Mouse (Mus musculus): Measurements from ENCODE around the gene Exoc4. TPM values are rescaled to one million over a fixed set of nuclear protein-coding genes. Genes with fewer than 3 reads are reported as not detected.

The Exoc4 gene
- polyA plus RNA-seq, 1 experiment from 2014 or later = 9.5 TPM

DNA sequence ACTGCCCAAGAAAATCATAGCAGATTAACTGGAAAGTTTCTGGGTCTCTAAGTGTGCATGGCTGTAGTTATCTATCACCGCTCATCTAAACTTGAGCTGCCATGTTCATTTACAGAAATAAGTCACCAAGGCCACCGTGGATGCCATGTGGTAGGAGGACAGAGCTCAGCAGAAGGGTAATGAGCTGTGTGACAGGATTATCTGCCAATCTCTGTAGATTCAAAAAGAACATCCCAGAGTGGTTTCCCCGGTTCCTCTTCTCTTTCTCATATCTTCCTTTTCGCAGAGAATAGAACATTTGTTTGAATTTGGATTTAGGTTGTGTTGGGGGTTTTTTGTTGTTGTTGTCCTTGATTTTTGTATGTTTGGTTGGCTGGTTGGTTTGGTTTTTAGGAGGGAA, 676.0 kb downstream of the Exoc4 start:
- Histone ChIP-seq H3K4me1 (replicated peaks; ENCODE audit: control insufficient read depth, insufficient read depth) (no peaks in the 10 kb centered on the region), H3K27me3 (ENCODE audit: control insufficient read depth, insufficient read depth, low read length) (no peaks in the 10 kb centered on the region), H3K4me2 (replicated peaks; ENCODE audit: low read depth) (no peak overlapping the region), H3K4me3 (ENCODE audit: low read depth, low read length) (no peak overlapping the region), H3K9me3 (ENCODE audit: control insufficient read depth, low read length) (no peaks in the 10 kb centered on the region), H3K27ac (replicated peaks) (no peak overlapping the region), H3K36me3 (ENCODE audit: control insufficient read depth, insufficient read depth, low read length) (no peaks in the 10 kb centered on the region), H3K9ac (ENCODE audit: low read length) (no peak overlapping the region)
- DNase-seq (ENCODE audit: low spot score) (no peak), ATAC-seq (ENCODE audit: low FRiP score, low TSS enrichment) (no peak)
- WGBS = 87% methylated on average over 4 of the region's 4 CpGs
- TF ChIP-seq EP300 (optimal IDR thresholded peaks at IDR 0.05) (no peak), CTCF (IDR thresholded peaks at IDR 0.05; ENCODE audit: low read depth) (no peak)

DNA sequence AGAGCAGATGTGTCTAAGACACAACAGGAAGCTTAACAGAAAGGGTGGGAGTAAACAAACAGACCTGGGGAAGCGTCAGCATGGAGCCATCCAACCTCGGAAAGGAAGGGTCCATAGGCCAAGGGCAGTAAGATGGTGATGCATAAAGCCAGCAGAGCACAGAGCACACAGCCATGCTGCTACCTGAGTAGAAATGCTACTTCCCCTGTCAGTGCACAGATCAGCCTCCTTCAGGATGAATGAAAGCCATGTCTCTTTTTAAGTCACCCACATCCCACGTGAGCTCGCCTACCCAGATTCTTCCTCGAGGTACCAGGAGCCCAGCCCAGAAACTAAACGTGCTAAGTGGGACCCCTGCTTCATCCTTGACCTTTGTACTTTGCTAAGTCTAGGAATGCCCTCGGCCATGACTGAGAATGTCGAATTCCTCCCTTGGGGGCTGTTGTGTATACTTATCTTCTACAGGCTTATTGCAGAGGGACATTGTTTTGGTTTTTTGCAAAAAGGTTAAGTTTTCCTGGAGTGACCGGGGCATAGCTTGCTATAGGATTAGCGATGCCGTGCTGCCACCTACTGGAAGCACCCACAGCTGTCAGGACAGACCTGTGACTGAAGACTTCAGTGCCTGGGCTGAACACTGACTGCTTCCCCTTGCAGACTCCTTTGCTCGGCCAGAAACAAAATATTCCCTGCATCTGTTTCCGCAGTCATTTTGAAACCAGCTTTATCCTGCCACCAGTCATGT, 680.6 kb downstream of the Exoc4 start:
- H3K9ac ChIP-seq (ENCODE audit: low read length) = no peak overlapping the region
- no peaks in the 10 kb centered on the region for H3K9me3 ChIP-seq (ENCODE audit: control insufficient read depth, low read length)
- H3K4me2 ChIP-seq (replicated peaks; ENCODE audit: low read depth) = no peak overlapping the region
- no peak overlapping the region for H3K4me3 ChIP-seq (ENCODE audit: low read depth, low read length)
- H3K27me3 ChIP-seq (ENCODE audit: control insufficient read depth, insufficient read depth, low read length) = no peaks in the 10 kb centered on the region
- H3K4me1 ChIP-seq (replicated peaks; ENCODE audit: control insufficient read depth, insufficient read depth) = no peaks in the 10 kb centered on the region
- WGBS = 13% methylated on average over 13 of the region's 13 CpGs
- H3K36me3 ChIP-seq (ENCODE audit: control insufficient read depth, insufficient read depth, low read length) = no peaks in the 10 kb centered on the region
- peak; percentile 84 for DNase-seq (ENCODE audit: low spot score)
- peak; percentile 82 for ATAC-seq (ENCODE audit: low FRiP score, low TSS enrichment)
- H3K27ac ChIP-seq (replicated peaks) = no peak overlapping the region
- TF ChIP-seq EP300 (optimal IDR thresholded peaks at IDR 0.05) = no peak
- TF ChIP-seq CTCF (IDR thresholded peaks at IDR 0.05; ENCODE audit: low read depth) = peak; percentile 92

DNA sequence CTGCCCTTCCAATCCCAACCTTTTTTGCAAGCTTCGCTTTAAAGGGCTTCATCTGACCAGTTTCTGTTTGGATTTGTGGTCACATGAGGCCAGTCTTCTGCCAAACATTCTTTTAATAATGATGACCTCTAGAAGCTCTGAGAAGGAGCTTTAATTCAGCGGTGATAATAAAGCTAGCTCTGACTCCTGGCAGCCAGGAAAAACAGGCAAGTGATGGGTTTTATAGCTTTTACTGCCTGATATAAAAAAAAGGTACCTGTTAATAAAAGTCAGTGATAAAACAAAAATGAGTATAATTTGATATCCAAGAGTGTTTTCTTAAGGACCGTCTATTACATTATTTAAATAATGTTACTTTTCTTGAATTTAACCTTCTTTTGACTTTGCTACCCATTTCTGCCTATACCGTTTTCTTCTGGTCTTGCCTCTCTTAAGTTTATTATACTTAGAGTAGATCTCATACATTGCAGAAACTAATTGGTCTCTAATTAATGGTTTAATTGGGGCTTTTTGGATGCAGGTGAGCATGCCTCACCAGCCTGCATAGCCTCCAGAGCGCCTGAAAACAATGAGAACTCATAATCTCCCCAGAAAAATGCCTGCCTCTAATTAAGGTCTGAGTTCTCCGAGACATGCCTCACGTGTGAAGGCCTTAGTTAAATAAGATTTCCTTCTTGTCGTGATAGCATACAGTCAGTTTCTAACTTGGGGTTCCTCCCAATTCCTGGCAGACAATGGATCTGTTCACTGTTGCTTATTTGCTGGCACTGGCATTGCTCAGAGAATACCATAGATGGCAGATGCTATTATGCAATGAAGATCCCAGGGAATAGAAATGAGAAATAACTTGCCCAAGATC, 681.4 kb downstream of the Exoc4 start:
- no peaks in the 10 kb centered on the region for H3K36me3 ChIP-seq (ENCODE audit: control insufficient read depth, insufficient read depth, low read length)
- DNase-seq (ENCODE audit: low spot score) = no peak
- H3K27ac ChIP-seq (replicated peaks) = no peak overlapping the region
- H3K4me3 ChIP-seq (ENCODE audit: low read depth, low read length) = no peak overlapping the region
- H3K9me3 ChIP-seq (ENCODE audit: control insufficient read depth, low read length) = no peaks in the 10 kb centered on the region
- no peak for TF ChIP-seq CTCF (IDR thresholded peaks at IDR 0.05; ENCODE audit: low read depth)
- no peak for TF ChIP-seq EP300 (optimal IDR thresholded peaks at IDR 0.05)
- ATAC-seq (ENCODE audit: low FRiP score, low TSS enrichment) = no peak
- 71% methylated on average over 8 of the region's 8 CpGs for WGBS
- H3K4me2 ChIP-seq (replicated peaks; ENCODE audit: low read depth) = no peak overlapping the region
- H3K4me1 ChIP-seq (replicated peaks; ENCODE audit: control insufficient read depth, insufficient read depth) = no peaks in the 10 kb centered on the region
- no peak overlapping the region for H3K9ac ChIP-seq (ENCODE audit: low read length)
- H3K27me3 ChIP-seq (ENCODE audit: control insufficient read depth, insufficient read depth, low read length) = no peaks in the 10 kb centered on the region

DNA sequence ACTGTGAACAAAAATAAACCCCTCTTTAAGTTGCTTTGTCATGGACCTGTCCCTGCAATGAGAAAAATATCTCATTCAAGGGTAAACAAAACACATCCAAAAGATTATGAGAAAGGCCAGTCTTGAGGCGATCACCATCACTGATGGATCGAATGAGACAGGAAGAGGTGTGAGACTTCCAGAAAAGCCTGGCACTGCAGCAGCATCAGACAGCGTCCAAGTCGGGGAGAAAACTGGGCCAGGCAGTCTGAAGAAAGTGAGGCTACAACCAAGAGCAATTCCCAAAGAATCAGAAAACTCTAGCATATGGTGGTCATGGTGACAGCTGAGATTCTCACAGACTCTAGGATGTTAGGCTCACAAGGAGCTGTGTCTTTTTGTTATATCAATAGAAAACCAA, 689.0 kb downstream of the Exoc4 start:
- WGBS = 92% methylated on average over 4 of the region's 4 CpGs

DNA sequence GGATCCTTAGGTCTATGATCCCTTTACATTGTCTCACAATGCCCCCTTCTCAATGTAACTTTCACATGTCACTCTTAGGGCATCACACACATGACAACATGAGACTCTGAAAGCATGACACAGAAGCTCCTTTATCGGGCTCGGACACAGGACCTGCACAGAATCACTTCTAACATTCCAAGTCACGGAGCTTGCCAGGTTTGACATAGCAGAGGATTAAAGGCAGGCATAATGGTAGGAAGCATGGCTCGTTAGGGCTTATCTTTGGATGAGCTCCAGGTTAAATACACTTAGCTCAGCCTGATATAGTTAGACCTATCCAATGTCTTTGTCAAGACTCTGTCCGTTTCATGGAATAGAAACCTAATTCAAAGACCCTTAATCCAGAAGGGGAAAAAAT, 690.3 kb downstream of the Exoc4 start:
- TF ChIP-seq EP300 (optimal IDR thresholded peaks at IDR 0.05) (no peak), CTCF (IDR thresholded peaks at IDR 0.05; ENCODE audit: low read depth) (no peak)
- no peak overlapping the region for H3K27ac ChIP-seq (replicated peaks)
- 39% methylated on average over 5 of the region's 5 CpGs for WGBS
- H3K9me3 ChIP-seq (ENCODE audit: control insufficient read depth, low read length) = no peaks in the 10 kb centered on the region
- no peak overlapping the region for H3K4me2 ChIP-seq (replicated peaks; ENCODE audit: low read depth)
- H3K36me3 ChIP-seq (ENCODE audit: control insufficient read depth, insufficient read depth, low read length) = no peaks in the 10 kb centered on the region
- H3K4me1 ChIP-seq (replicated peaks; ENCODE audit: control insufficient read depth, insufficient read depth) = no peaks in the 10 kb centered on the region
- H3K27me3 ChIP-seq (ENCODE audit: control insufficient read depth, insufficient read depth, low read length) = no peaks in the 10 kb centered on the region
- DNase-seq (ENCODE audit: low spot score) (no peak), ATAC-seq (ENCODE audit: low FRiP score, low TSS enrichment) (no peak)
- no peak overlapping the region for H3K9ac ChIP-seq (ENCODE audit: low read length)
- no peak overlapping the region for H3K4me3 ChIP-seq (ENCODE audit: low read depth, low read length)

More for the DNA sequence above, 689.0 kb downstream of the Exoc4 start:
- Histone ChIP-seq H3K27ac (replicated peaks) (no peak overlapping the region), H3K27me3 (ENCODE audit: control insufficient read depth, insufficient read depth, low read length) (no peaks in the 10 kb centered on the region), H3K36me3 (ENCODE audit: control insufficient read depth, insufficient read depth, low read length) (no peaks in the 10 kb centered on the region), H3K4me3 (ENCODE audit: low read depth, low read length) (no peak overlapping the region), H3K4me1 (replicated peaks; ENCODE audit: control insufficient read depth, insufficient read depth) (no peaks in the 10 kb centered on the region), H3K9ac (ENCODE audit: low read length) (no peak overlapping the region), H3K4me2 (replicated peaks; ENCODE audit: low read depth) (no peak overlapping the region), H3K9me3 (ENCODE audit: control insufficient read depth, low read length) (no peaks in the 10 kb centered on the region)
- no peak for ATAC-seq (ENCODE audit: low FRiP score, low TSS enrichment)
- no peak for DNase-seq (ENCODE audit: low spot score)
- no peak for TF ChIP-seq CTCF (IDR thresholded peaks at IDR 0.05; ENCODE audit: low read depth)
- TF ChIP-seq EP300 (optimal IDR thresholded peaks at IDR 0.05) = no peak
